Mouse (Mus musculus) adrenal gland, postnatal 14 days (tissue): ENCODE measurements around the gene Gja4. TPM values are rescaled to one million over a fixed set of nuclear protein-coding genes. Genes with fewer than 3 reads are reported as not detected.

ENCODE experiments used
- DNase-seq: peaks from one replicate; pipeline ENCODE4 v3.0.0; 2021; ENCODE audit warnings: mixed read lengths
- total RNA-seq: library from RNA; stranded (reverse); gene quantifications from 2 replicates; pipeline ENCODE4 v1.2.3, GENCODE M21; 2021

Gja4 gene
- total RNA-seq, 1 experiment from 2014 or later, result 10.0 TPM

DNA sequence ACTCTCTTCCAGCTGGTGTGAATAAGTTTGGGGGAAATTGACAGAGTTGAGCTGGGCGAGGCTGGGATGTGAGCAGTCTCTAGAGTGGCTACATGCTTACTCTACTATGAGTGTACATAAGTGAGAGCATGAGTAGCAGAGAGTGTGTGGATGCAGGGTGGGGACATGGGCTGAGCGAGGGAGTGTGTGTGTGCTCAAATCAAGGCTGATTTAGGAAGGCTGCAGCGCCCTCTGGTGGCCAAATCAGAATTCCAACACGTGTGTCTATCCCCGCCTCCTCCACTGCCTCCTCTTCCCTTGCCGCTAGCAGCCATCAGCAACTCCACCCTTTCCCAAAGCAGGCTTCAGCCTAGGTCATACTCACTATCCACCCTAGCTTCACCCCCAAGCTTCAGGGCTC is 10.9 kb upstream of the Gja4 start:
- peak; percentile 89 for DNase-seq

DNA sequence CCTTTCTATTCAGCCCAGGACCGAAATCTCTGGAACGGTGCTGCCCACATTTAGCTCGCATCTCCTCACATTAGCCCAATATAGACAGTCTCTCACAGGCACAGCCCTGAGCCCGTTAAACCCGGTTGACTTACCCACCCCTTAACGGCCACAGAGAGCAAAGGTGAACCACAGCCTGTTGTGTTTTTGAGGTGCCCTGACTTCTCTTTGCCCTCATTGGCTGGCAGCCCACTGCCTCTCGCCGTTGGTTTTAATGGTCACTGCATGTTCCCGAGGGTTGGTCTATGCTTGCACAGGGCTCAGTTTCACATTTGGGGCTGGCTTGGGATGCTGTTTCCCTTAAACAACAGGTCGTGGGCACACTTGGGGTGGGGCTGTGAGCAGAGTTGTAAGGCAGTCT is 10.5 kb upstream of the Gja4 start:
- DNase-seq, result no peak

DNA sequence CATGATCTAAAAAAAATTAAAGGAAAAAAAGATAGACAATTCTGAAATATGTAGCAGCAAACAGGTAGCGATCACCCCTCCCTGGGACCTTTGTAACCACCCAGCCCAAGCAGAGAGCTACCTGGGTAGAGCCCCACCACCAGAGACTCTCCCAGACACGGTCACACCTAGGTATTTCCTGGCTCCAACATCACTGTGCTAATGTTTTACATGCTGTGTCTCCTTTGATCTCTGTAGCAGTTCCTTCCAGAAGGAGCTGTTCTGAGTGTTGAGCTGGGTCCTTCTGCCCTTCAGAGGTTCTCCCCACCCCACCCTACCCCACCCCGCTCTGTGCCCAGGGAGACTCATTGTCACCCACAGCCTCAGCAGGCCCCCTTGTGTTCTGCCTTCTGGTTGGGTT is 9.8 kb upstream of the Gja4 start:
- no peak for DNase-seq

DNA sequence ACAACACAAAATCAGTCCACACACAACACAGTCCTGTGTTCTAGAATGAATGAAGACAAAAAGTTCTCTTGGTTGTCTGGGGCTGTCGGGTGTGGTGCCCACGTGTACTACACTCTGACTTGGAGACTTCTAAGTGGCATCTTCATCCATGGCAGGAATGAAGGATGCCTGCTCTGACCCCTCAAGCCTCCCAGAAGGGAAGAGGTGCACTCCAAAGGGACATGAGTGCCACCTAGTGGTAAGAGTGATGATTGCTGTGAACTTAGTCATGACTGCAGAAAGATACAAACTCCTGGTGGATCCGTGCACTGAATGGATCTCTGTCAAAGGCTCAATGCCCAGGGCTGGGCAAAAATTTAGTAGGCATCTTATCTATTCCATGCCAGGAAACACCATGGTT is 5.8 kb upstream of the Gja4 start:
- peak; percentile 84 for DNase-seq

DNA sequence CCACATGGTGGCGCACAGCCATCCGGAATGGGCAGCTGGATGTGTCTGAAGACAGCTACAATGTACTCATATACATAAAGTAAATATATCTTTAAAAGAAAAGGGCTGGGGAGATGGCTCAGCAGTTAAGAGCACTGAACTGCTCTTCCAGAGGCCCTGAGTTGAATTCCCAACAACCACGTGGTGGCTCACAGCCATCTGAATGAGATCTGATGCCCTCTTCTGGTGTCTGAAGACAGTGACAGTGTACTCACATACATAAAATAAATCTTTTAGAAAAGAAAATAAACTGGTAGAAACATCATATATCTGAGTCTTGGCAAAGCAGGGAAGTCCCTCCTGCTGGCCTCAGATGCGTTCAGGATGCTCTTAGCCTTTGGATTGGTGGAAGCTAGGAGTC is 3.3 kb upstream of the Gja4 start:
- DNase-seq, result no peak

DNA sequence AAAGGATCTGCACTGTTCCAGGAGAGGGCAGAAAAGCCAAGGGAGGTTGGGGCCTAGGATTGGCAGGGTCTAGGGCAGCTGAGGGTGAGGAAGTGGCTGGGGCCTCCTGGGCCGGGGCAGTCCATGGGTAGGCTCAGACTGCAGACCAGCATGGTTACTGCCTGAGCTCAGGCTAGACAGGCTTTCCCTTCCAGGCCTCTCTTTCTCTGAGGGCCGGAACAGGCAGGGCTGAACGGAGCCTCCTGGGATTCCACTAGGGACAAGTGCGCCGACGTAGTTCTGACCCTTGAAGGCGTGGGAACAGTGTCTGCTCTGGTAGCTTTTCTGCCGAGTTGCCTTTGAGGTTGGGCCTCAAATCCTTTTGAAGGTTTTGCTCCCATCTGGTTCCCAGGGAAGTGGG is 1.9 kb upstream of the Gja4 start:
- no peak for DNase-seq

DNA sequence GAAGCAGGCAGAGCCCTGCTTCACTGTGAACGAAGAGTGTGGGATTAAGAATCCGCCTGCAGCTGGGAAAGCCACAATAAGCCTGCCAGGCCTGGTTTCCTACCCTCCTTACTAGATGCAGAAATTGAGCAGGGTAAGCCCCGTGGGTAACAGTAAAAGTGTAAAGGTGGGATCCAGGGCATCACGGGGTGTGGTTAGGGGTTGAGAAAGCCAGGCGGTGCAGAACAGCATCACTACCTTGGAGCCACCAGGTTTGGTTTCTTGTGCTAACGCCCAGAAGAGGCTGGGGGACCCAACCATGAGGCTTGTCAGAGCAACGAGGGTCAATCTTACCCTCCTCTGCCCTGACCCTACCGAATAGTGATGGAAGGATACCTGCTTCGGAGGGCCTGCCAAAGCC is 746 bp upstream of the Gja4 start:
- DNase-seq, result no peak

DNA sequence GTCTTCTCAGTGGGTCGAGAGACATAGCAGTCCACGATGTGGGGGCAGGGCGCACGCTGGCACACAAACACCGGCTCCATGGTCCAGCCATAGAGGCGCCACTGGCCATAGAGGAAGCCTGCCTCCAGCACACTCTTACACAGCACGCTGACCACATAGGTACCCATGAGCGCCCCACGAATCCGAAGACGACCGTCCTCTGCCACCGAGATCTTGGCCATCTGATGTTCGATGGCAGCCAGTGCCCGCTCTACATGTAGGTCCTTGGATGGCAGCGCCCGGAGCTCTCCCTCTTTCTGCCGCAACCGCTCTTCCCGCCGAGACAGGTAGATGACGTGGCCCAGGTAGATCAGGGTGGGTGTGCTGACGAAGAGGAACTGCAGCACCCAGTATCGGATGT is 1.5 kb downstream of the Gja4 start:
- no peak for DNase-seq

DNA sequence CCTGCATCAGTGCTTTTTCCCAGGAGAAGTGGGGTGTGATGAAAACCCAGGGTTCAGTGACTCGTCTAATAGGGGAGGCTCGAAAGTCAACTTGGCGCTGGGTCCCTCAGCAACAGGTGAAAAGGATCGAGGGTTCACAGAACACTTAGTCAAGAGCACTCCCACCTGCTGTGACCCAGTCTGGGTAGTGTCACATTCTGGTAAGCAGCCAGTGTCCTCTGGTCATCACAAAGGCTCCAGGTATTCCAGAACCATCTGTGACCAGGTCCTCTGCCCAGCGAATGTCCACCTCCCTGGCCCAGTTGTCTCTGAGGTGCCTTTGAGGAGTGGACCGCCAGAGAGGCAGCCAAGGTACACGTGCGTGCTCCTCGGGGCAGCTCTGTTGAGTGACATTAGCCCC is 2.3 kb downstream of the Gja4 start:
- no peak for DNase-seq

DNA sequence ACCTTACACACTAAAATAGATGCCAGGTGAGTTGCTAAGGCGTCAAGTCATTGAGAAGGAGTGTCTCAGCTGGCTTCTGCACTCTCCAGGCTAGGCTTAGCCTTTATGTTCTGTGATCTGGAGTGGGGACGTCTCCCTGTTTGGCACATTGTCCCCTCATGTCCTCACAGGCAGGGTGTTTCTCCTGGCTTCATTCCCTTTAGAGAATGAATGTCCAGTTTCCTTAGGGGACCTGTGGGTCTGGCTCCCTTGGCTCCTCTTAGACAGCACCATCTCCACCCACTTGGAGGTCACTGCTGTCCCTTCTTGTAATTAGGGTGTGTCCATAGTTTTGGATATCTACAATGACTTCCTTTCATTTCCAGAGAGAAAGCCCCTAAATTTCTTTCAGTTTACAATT is 6.9 kb downstream of the Gja4 start:
- DNase-seq, result no peak

DNA sequence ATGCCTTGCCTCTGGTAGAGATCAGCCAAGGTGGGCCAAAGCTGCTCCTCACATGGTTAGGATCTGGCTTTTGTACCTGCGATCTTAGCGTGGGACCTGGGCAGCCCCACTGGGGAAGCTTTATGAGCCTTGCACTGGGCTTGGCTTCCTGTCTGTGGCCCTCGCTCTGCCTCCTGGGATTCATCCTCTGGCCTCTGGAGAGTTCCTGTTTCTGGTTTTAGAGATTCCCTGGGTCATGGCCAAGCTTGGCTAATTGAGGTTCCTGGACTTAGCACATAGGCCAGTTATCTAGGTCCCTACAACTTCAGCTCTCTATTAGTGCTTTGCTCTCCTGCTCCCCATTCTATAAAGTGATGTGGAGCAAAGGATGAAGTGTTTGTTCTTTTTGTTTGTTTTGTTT is 10.0 kb downstream of the Gja4 start:
- no peak for DNase-seq

DNA sequence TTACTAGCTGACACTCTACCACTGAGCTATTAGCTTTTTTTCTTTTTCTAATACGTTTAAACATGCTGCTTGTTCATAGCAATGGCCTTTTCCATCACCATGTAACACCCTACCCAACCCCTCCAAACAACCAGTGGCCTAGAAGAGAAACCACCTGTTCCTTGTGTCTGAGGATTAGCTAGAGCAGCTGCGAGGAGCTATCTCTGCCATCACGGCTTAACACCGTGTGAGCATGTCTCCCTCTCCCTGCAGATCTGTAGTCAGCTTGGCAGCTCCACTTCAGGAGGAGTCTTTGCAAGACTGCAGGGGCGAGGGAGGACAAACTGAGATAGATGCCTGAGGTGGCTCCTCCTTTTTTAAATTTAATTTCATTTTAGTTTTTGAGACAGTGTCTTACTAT is 13.3 kb downstream of the Gja4 start:
- DNase-seq, result no peak

DNA sequence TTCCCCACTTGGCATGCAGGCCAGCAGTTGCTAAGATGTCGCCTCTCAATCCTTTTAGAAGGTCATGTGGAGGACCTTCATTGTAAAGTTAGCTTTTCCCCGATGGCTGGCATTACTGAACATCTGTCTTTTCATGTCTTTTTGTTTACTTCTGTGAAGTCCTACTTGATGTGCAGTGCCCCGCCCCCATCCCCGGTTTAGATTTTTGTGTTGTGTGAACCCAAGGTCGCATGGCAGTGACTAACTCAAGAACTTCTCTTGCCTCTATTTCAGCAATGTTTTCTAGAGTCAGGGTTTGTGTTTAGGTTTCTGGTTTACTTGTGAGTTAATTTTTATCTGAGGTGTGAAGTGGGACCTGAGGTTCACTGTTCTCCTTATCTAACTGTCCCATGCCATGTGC is 21.2 kb downstream of the Gja4 start:
- DNase-seq, result peak; percentile 52

DNA sequence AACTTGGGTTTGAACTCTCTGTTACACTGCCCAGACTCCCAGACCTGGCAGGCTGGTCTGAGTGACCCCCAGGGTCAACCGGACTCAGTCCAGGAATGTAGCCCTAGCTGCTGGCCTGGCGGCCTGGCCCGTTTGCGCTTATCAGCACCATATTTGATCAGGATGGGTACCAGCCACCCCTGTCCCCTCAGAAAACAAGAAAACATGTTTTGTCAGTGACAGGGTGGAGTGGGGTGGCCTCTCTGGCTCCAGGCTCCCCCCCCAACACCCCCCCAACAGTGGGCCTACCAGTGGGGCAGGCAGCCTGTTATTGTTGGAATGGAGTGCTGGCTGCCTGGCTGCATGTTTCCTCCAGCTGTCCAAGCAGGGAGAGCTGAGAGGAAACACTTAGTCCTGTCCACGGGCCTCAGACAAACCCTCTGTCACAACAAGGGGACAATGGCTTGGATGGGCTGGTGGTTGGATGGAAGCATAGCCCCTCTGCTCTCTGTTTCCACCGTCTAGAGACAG is 24.7 kb downstream of the Gja4 start:
- no peak for DNase-seq

DNA sequence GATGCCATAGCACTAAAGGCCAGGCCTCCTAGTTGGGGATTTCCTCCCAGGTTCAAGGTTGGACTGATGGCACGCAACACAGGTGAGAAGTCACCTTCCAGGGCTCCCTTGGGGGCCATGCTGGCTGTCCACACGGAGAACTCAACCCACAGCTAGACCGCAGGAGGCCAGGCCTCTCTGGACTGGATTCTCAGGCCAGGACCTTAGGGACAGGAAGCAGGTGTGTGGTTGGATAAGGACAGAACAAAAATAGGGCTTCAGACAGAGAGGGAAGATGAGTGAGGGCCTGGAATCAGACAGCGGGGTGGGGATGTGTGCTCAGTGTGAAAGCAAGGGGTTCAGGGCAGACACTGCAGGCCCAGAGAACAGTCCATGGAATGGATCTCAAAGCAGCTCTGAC is 26.9 kb downstream of the Gja4 start:
- no peak for DNase-seq

DNA sequence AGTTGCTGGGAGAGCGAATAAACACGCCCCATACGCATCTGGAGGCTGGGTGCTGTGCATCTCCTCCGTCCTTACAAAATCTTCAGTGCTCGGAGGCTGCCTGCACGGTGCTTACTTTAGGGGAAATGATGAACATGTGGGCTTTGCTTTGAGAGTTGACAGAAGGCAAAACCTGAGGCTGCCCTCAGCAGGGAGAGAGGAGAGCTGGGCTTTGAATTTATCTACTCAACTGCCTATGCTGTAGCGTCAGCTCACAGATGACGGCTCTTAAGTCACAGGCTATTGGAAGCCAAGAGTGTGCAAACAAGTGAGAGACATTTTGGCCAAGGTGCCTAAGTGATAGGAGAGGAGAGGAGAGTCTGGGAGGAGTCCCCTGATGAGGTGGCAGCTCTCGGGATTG is 34.6 kb downstream of the Gja4 start:
- no peak for DNase-seq

DNA sequence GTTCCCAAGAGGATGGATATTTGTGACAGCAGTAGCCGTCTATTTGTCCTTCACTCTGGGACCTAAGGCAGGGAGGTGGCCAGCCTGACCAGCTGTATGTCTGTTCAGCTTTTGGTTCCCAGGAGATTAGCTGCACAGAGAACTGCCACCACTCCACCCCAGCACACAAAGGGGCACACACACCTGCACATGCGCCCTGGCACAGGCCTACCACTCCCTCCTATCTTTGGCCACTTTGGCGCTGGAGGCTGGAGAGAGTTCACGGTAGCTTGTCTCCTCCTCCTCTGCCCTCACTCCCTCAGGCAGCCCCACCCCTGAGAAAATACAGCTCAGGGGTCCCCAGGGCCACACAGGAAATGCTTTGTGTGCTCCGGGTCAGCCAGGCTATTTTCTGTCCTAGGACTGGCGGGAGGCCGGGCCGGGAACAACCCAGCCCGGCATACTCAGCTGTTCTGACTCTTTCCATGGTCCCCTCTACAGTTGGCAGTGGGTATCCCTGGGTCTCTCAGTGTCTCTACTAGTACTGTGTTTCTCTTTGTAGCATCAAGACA is 35.3 kb downstream of the Gja4 start:
- peak; percentile 24 for DNase-seq

DNA sequence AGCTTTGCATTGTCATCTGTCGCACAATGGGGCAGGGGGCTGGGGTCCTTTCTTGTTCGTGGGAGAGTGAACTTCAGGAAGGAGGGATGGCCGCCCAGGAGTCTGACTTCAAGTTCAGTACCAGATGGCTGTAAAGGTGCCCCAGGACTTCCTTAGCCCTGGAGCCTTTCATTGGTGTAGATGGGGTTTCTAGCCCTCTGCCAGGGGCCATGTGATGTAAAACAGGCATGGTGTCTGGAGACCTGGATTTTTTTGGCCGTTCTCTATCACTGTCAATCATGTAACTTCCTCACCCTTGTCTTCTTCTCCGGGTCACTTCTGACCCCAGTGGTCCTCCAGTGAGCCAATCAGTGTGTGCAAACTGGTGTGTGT is 49.7 kb downstream of the Gja4 start:
- DNase-seq, result no peak

DNA sequence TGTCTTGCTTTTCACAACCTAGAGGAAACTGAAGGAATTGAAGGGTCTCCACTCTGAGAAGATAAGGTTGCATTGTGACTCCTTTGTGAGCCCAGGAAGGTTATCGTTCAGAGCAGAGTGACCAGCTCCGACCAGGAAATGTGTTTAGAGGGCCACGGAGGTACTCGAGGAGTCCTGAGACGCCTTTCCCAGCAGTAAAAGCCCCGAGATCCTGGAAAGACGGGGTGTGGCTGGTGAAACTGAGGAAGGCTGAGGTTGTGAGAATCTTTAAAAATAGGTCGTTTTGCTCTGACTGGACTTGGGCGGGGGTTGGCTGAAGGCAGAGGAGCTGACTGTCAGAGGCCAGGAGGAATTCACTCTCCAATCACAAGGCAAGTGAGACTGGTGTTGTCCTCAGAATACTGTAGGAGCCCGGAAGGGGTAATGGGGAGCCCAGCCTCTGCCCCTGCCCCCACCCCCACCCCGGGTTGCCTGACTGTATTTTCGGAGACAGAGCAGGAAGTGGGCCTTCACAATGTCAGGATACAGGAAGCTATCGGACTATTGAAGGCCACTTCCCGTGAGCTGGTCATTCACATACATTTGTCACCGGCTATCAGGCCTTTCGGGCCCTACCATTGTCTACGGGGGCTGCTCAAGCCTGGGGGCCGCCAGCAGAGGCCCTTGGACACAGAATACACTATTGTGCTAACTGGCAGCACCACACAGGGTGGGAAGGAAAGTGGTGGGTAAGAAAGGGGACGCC is 50.2 kb downstream of the Gja4 start:
- no peak for DNase-seq

DNA sequence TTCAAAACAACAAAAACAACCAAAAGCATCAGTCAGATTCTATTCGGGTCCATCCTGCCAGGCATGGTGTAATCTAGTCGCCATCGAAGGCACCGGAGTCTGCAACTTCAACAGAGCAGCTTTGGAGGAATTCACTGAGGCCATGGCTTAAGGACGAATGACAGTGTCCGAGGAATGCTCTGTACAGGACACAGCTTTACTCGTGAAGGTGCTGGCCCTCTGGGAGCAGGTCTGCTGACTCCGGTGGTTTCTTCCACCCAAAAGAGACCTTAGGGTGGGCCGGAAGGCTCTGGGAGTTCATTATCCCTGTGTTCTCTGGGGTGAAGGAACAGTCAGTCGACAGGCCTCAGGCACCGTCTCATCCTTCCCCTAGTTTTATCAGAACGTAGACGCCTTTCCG is 52.2 kb downstream of the Gja4 start:
- no peak for DNase-seq
